Mouse (Mus musculus) C2C12 (cell line): ENCODE measurements around the gene Dnajc24.

Experiments used
- CEBPB ChIP-seq: IDR thresholded peaks from one replicate; pipeline ENCODE4 v1.6.1; 2011; ENCODE audit warnings: low read depth, mild to moderate bottlenecking, control low read depth, moderate library complexity
- CTCF ChIP-seq: IDR thresholded peaks from one replicate; pipeline ENCODE4 v1.5.1; 2011; ENCODE audit not compliant: control insufficient read depth, insufficient read depth, insufficient read length
- MAX ChIP-seq: IDR thresholded peaks from one replicate; pipeline ENCODE4 v1.6.1; 2011; ENCODE audit warnings: mild to moderate bottlenecking, control low read depth
- MYOD1 ChIP-seq: IDR thresholded peaks from one replicate; pipeline ENCODE4 v1.6.1; 2011; ENCODE audit warnings: low read depth; ENCODE audit not compliant: control insufficient read depth, insufficient read length
- MYOG ChIP-seq: IDR thresholded peaks from one replicate; pipeline ENCODE4 v1.6.1; 2011; ENCODE audit not compliant: control insufficient read depth, insufficient read length; ENCODE audit errors: extremely low read depth
- USF1 ChIP-seq: IDR thresholded peaks from one replicate; pipeline ENCODE4 v1.6.1; 2011; ENCODE audit warnings: low read depth, mild to moderate bottlenecking, control low read depth, moderate library complexity

DNA sequence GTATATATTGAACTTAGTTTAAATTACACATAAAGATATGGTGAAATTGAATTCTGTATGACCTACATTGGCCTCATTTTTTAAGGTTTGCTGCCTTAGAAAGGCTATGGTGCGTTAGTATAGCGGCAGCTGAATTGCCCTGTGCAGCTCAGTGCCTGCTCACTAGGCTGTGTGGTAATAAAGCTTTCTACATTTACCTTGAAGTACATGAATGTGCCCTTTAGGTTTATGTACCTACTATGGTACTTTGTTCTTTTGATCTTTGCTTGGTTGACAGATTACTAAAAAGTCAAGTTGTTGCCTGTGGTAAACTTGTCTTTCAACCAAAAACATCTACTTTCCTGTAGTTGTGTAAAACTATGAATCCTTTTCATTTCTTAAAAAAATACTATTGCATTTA, 53.2 kb downstream of the Dnajc24 start:
- TF ChIP-seq MYOD1 (no peak), CTCF (no peak), MYOG (no peak), MAX (no peak), CEBPB (no peak), USF1 (no peak)
